In genomic region chr5:129138576-129138975, GRCm38 (mm10) we compare ENCODE assay signal across 10 mouse cellular contexts. TPM values are rescaled to one million over a fixed set of nuclear protein-coding genes. Genes with fewer than 3 reads are reported as not detected.
DNase-seq lines count a peak whose midpoint lies in the region; ATAC-seq and TF ChIP-seq lines count a peak whose summit lies in the region.
"Had no signal": no experiment of that assay in that cellular context is flagged by ENCODE, and none has a peak within 500 bp of the region (broad histone marks: within the 10 kb centered on the region; RNA-seq: fewer than 3 reads in every experiment).

No protein-coding gene starts in this region.

- DNase-seq in gastrocnemius, adult 18-20 months (ENCODE audit: low spot score) = peak; percentile 24
- DNase-seq in gastrocnemius, postnatal 36 days = no peak
- peak; percentile 63 to 79 for DNase-seq in frontal cortex, adult 2 months (ENCODE audit: extremely low spot score in 1 of 2, low spot score in 1 of 2)
- peak; percentile 76 for DNase-seq in hindbrain, postnatal 0 days (ENCODE audit: low spot score)
- DNase-seq in midbrain, postnatal 0 days (ENCODE audit: low spot score) = peak; percentile 77
- no peak for DNase-seq in adrenal gland, postnatal 10 days
- DNase-seq in liver = no peak
- DNase-seq: kidney, postnatal 25 days; lung, adult 2 months had no signal

- H3K27me3 ChIP-seq in hindbrain, postnatal 0 days (ENCODE audit: insufficient read depth, low read length) = no peaks in the 10 kb centered on the region
- no peaks in the 10 kb centered on the region for H3K27me3 ChIP-seq in midbrain, postnatal 0 days (ENCODE audit: insufficient read depth, low read length)
- H3K27me3 ChIP-seq in intestine, embryonic 15.5 days (replicated peaks) = no peaks in the 10 kb centered on the region

- no peak for TF ChIP-seq CTCF in hindbrain, postnatal 0 days (IDR thresholded peaks at IDR 0.05; ENCODE audit: low read depth)
- no peak for TF ChIP-seq CTCF in midbrain, postnatal 0 days (IDR thresholded peaks at IDR 0.05)

- intact Hi-C loops in gastrocnemius, postnatal 36 days (cut with DNase I) = no loop called here

- 0 out of 2 replicates have a peak overlapping the region, but pooled peaks have one; percentile 13 for H3K9ac ChIP-seq in hindbrain, postnatal 0 days (replicated peaks; ENCODE audit: low read length)
- no peak overlapping the region for H3K9ac ChIP-seq in midbrain, postnatal 0 days (replicated peaks; ENCODE audit: low read length, poor library complexity, severe bottlenecking)
- H3K9ac ChIP-seq in intestine, embryonic 15.5 days = no peak overlapping the region

- peaks cover 7% of the 10 kb centered on the region; the same call in 1 of the 2 replicates for H3K4me1 ChIP-seq in hindbrain, postnatal 0 days (ENCODE audit: insufficient read depth, low read length)
- H3K4me1 ChIP-seq in midbrain, postnatal 0 days (ENCODE audit: insufficient read depth, low read length) = 0 out of 2 replicates have a peak, but pooled peaks cover 3% of the 10 kb centered on the region
- no peaks in the 10 kb centered on the region for H3K4me1 ChIP-seq in intestine, embryonic 15.5 days (replicated peaks)

- no peaks in the 10 kb centered on the region for H3K9me3 ChIP-seq in hindbrain, postnatal 0 days (ENCODE audit: low read length)
- H3K9me3 ChIP-seq in midbrain, postnatal 0 days (ENCODE audit: low read length) = no peaks in the 10 kb centered on the region
- H3K9me3 ChIP-seq in intestine, embryonic 15.5 days = no peaks in the 10 kb centered on the region

- no peak overlapping the region for H3K4me3 ChIP-seq in hindbrain, postnatal 0 days (ENCODE audit: low read length)
- H3K4me3 ChIP-seq in midbrain, postnatal 0 days (ENCODE audit: low read depth, low read length) = no peak overlapping the region
- H3K4me3 ChIP-seq in intestine, embryonic 15.5 days (replicated peaks) = no peak overlapping the region

- ATAC-seq in hindbrain, postnatal 0 days = peak; percentile 71; the same call in 1 of the 2 replicates
- no peak for ATAC-seq in midbrain, postnatal 0 days (ENCODE audit: low FRiP score)
- ATAC-seq in intestine, embryonic 15.5 days = no peak

- 30% methylated on average over 15 of the region's 15 CpGs for WGBS in hindbrain, postnatal 0 days
- 53% methylated on average over 15 of the region's 15 CpGs for WGBS in midbrain, postnatal 0 days
- WGBS in intestine, embryonic 15.5 days = 82% methylated on average over 15 of the region's 15 CpGs

- H3K36me3 ChIP-seq in hindbrain, postnatal 0 days (ENCODE audit: insufficient read depth, low read length) = no peaks in the 10 kb centered on the region
- no peaks in the 10 kb centered on the region for H3K36me3 ChIP-seq in midbrain, postnatal 0 days (ENCODE audit: insufficient read depth, low read length)
- no peaks in the 10 kb centered on the region for H3K36me3 ChIP-seq in intestine, embryonic 15.5 days

- H3K27ac ChIP-seq in hindbrain, postnatal 0 days = peak overlapping the region; percentile 64; the same call in 1 of the 2 replicates
- H3K27ac ChIP-seq in midbrain, postnatal 0 days (ENCODE audit: low read depth, low read length) = 0 out of 2 replicates have a peak overlapping the region, but pooled peaks have one; percentile 38
- H3K27ac ChIP-seq in intestine, embryonic 15.5 days = no peak overlapping the region

- no peak overlapping the region for H3K4me2 ChIP-seq in hindbrain, postnatal 0 days (ENCODE audit: low read depth, low read length)
- H3K4me2 ChIP-seq in midbrain, postnatal 0 days (ENCODE audit: low read depth, low read length, poor library complexity, severe bottlenecking) = no peak overlapping the region
- no peak overlapping the region for H3K4me2 ChIP-seq in intestine, embryonic 15.5 days (replicated peaks)

RNA-seq across cellular contexts. Expression of gene Adgrd1, which starts 42.0 kb away (rescaled TPM):
- 1 to 10 TPM; 3.5 to 5.7 TPM for total RNA-seq in gastrocnemius, adult 18-20 months (2021)
- total RNA-seq in gastrocnemius, postnatal 36 days (2021) = 1 to 10 TPM; 4.6 to 5.1 TPM
- 1.9 and 2.2 TPM in 2 replicates for polyA plus RNA-seq in frontal cortex, adult 2 months (2012; rRNA removed)
- total RNA-seq in hindbrain, postnatal 0 days (2014; rRNA removed) = 0.52 and 0.54 TPM in 2 replicates
- polyA plus RNA-seq in hindbrain, postnatal 0 days (2015; fragmentation: Nextera tagmentation; extraction: Ambion mirVana) = 0.21 and 0.23 TPM in 2 replicates
- 0.42 and 0.77 TPM in 2 replicates for total RNA-seq in midbrain, postnatal 0 days (2014; rRNA removed)
- polyA plus RNA-seq in midbrain, postnatal 0 days (2015; fragmentation: Nextera tagmentation; extraction: Ambion mirVana) = 0.17 and 0.26 TPM in 2 replicates
- total RNA-seq in adrenal gland, postnatal 10 days (2021) = 1 to 10 TPM; 6.3 to 7.1 TPM
- 1.2 and 1.3 TPM in 2 replicates for polyA plus RNA-seq in intestine, embryonic 15.5 days (2015; fragmentation: Nextera tagmentation; extraction: Ambion mirVana)

Comparison
In these comparisons a context has a peak if more than half of its experiments do, and no peak if none do; other contexts are left out.
1. DNase-seq: peak in gastrocnemius, adult 18-20 months (single experiment), frontal cortex, adult 2 months (2 of 2), hindbrain, postnatal 0 days (single experiment) and midbrain, postnatal 0 days (single experiment); none in gastrocnemius, postnatal 36 days (0 of 2), adrenal gland, postnatal 10 days (single experiment) and liver (single experiment).